Mouse (Mus musculus) megakaryocyte, adult 5-6 weeks (primary cell): Measurements from ENCODE around the gene Fhl5. TPM values are rescaled to one million over a fixed set of nuclear protein-coding genes. Genes with fewer than 3 reads are reported as not detected.
"Not testable (repeated sequence)": the region's sequence is repeated elsewhere in the genome, so short reads cannot be mapped to it uniquely, and the experiment has no call there.

Experiments
- ATAC-seq: 2 replicates; pipeline ENCODE4 v1.8.0; 2016; ENCODE audit warnings: mild to moderate bottlenecking, inconsistent platforms; ENCODE audit not compliant: poor library complexity, severe bottlenecking
- total RNA-seq, 2 experiments: library from RNA; stranded (forward) in 1 of 2; stranded (reverse) in 1 of 2; fragments of 153-499, 151-499 nt in 1 of 2; fragments of 221-1000, 200-1000 nt in 1 of 2; gene quantifications; 2 replicates each; pipeline versions ENCODE4 v1.2.3 to v1.2.4; 2015 to 2017

The Fhl5 gene
- not detected in 2 replicates for total RNA-seq (2015)
- total RNA-seq (2017): not detected in 2 replicates

DNA sequence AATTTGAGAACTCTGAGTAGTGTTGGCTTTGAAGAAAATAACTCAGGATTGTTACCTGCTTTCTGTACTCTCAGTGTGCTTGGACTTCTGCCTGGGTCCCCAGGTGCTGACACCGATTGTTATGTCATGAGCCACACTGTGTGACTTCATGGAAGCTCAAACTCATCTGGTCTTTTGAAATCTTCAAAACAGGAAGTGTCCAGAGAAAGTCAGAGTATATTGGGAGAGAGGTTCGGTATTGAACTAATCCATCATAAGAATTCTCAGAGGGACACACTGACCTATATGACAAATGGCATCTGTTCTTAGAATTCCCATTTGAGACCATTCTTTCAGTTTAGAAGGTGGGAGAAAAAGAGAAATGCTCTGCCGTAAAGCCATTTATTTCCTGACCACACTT is at the start of gene Fhl5:
Gene Fhl5 (minus strand): TSS at position 101 of the 400 bp plus-strand sequence.
- no peak for ATAC-seq

DNA sequence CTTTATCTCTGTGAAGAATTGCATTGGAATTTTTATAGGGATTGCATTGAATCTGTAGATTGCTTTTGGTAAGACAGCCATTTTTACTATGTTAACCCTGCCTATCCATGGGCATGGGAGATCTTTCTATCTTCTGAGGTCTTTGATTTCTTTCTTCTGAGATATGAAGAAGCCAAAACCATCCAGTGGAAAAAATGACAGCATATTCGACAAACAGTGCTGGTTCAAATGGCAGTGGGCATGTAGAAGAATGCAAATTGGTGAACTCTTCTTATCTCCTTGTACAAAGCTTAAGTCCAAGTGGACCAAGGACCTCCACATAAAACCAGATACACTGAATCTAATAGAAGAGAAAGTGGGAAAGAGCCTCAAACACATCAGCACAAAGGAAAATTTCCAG is 42.3 kb upstream of the Fhl5 start:
- not testable (repeated sequence) for ATAC-seq

DNA sequence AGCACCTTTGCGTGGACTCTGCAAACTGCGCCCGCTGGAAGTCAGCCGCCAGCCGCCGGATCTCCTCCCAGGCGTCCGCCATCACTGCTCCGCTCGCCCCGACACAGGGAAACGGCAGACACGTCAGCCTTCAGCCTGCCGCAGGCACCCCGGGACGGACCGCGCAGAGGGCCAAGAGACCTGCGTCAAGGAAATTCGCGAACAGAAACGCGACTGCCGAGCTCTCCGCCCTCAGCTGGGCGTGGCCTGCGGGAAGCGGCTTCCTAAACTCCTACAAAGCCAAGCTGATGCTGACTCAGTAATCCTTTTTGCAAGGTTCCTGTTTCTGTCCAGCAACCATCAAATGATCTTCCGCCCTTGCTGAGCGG is 39.0 kb upstream of the Fhl5 start, which contains the start of gene Ufl1:
Gene Ufl1 (minus strand): TSS at position 151 of the 368 bp plus-strand sequence.
- peak; percentile 97 for ATAC-seq

DNA sequence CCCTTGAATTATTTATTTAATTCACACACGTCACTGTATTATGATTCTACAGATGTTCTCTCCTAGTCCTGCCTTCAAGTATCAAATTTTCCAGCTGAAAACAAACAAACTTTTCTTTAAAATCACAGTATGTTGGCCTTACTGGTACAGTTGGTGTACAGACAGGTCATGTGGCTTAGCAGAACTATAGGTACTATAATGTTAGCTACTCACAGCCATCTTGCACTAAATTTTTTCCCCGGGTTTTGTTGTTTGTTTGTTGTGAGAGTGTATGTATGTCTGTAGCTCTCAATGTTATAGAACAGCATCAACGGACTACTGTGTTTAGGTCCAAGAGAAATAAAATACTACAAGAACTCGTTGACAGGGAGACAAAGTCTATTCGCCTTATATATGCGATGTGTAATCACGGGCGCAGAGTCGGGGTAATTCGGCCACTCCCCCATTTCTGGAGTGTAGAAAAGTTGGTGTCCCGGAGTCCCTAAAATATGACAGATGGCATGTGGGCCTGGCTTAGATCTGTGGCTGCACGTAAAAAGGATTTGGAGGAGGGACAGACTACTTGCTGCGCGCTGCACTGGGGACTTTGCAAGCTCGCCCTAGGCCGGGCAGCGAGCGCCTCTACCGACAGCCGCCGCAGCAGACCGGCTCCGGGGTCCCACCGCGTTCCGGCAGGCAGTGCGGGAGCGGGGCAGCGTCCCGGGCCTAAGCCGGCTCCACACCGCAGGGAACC is 38.4 kb upstream of the Fhl5 start:
- ATAC-seq: peak; percentile 67

DNA sequence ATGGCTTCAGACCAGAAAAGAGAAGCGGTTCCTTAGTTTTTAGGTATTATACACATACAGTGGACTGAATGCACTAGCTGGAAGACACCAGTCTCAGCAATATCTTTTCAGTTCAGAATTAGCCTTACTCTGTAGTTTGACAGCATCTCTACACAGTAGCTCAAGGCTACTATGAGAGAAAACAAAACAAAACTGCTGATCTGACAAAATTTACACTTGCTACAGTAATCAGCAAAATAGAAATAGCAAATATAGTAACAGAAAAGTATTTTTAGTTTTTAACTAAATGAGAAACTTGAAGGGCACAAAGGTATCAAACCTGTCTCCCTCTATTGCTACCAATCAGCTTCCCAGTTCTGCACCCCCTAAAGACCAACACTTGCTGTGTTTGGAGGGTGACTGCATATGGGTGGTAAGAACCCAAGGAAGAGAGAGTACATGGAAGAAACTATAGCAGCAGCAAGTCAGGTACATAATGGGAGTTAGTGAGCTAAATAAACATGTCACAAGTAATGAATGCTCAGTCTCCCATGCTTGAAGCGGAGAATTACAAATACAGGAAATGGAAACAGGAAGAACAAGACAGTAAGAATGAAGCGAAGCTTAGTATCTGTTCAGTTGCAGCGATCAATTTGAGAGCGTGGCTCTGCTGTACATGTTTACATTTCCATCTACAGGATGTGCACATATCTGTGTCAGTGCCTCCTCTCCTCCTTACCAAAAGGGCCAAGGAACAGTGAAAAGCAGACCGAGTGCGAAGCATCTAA is 30.4 kb upstream of the Fhl5 start:
- peak; percentile 68 for ATAC-seq

DNA sequence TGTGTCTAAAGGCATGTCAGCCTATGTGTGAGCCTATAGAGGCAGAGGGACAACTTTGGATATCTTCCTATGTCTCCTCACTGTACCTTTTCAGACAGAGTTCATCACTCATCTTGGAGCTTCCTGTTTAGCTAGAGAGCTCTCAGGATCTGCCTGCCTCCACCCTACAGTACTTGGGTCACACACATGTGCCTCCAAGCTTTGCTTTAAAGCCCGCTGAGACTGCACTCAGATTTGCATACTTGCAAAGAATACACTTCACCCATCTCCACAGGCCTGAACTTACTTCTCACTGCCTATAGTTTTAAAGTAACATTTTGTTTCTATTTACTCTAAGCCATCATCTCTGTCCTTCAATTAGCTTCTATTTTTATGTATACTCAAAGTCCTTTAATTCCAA is 29.2 kb upstream of the Fhl5 start:
- ATAC-seq: no peak

DNA sequence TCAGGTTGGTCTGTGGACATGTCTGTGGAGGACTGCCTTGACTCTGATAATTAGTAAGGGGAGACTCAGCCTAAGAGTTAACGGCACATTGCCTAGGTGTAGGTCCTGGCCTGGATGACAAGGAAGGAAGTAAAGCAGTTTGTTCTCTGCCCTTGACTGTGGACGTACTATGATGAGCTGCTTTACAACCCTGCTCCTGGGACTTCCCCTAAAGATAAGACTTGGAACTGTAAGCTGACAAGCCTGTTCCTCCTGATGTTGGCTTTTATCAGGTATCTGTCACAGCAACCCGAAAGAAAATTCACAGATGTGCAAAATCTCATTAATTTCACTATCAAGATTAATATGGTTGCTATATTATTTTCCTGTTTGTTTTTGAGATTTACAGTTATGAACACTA is 24.5 kb upstream of the Fhl5 start:
- ATAC-seq: no peak

DNA sequence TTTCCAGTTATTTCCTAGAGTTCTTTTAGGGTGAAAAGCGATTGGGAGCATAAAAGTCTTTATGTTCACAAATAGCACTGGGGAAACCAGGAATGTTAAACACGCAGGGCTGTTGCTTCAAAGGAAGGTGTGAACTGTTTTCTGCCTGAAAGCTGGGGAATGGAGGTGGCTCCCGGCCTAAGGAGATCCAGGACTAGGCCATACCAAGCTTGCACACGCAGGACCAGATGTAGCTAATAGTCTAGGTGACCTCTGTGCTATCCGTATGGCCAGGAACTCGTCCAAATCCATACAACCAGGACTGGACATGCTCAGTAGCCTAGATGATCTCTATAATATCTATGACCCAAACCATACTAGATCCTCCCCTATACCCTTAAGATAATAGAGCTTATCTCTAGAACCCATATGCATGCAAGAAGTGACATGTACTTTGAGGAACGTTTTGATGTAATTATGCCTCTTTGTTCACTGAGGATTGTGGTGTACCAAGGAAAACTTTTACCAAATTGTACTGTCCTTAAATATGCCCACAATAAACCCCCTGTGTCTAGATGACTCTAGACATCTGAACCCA is 15.2 kb upstream of the Fhl5 start:
- no peak for ATAC-seq

DNA sequence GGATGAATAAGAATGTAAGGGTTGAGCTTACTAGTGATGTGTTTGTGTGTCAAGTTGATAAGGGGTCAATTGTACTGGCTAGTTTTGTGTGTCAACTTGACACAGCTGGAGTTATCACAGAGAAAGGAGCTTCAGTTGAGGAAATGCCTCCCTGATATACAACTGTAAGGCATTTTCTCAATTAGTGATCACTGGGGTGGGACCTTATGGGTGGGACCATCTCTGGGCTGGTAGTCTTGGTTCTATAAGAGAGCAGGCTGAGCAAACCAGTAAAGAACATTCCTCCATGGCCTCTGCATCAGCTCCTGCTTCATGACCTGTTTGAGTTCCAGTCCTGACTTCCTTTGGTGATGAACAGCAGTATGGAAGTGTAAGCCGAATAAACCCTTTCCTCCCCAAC is 7.0 kb downstream of the Fhl5 start:
- not testable (repeated sequence) for ATAC-seq

DNA sequence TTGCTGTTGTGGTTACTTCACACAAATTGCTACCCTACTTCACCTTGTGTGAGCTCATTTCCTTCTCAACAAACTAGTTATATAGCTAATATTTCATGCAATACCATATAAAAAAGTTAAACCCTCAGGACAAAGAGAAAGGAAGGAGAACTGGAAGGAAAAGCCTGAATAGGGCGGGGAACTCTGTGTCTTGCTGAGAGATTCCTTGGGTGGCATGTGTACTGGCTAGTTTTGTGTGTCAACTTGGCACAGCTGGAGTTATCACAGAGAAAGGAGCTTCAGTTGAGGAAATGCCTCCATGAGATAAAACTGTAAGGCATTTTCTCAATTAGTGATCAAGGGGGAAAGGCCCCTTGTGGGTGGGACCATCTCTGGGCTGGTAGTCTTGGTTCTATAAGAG is 8.9 kb downstream of the Fhl5 start:
- not testable (repeated sequence) for ATAC-seq

DNA sequence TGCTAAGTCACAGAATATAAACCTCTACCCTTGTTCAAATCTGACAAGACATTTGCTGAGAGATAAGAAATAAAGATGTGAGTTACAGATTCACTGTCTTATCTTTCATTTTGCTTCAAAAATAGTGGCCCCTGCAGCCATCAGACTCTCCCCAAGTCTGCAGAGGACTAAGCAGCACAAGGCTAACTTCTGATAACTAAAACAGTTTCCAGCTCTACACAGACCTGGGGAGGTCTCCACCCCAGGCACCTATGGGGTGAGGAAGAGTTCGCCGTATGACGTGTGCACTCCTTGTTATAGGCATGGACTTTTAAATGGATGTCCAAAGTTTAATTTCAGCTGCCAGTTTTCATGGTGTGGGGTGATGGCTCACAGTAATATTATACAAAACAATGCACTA is 10.1 kb downstream of the Fhl5 start:
- ATAC-seq: no peak

DNA sequence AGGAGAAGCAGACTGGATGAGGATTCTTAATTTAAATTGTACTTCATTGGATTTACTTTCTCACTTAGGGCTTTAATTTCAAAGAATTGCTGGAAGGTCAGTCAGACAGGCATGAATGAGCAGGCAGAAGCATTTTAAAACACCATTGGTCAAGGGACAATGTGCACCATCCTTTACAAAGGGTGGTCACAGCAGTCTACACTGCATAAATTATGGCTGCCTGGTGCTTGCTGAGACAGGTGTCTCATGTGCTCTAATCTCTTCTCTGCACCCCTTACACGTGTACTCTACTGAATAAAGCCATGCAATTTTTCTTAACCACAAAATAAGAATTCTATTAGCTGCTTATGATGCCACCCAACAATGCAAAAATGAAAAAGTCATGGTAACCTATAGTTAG is 15.1 kb downstream of the Fhl5 start:
- no peak for ATAC-seq

DNA sequence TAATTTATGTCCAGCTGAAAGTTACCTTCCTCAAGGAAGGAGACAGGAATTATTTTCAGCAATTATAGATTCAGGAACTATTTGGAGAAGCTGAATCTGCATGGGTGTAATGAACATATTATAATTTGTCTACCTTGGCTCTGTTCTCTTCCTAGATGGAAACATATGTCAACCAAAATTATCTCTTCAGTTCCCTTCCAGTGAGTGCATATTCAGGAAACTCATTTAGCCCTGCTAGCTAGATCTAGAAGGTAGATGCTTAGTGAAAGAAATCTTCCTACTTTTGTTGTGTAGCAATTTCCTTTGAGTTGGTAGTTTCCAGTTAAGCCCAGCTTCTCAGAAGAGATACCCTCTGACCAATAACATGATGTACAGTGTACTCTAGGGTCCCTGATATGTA is 20.7 kb downstream of the Fhl5 start:
- no peak for ATAC-seq

DNA sequence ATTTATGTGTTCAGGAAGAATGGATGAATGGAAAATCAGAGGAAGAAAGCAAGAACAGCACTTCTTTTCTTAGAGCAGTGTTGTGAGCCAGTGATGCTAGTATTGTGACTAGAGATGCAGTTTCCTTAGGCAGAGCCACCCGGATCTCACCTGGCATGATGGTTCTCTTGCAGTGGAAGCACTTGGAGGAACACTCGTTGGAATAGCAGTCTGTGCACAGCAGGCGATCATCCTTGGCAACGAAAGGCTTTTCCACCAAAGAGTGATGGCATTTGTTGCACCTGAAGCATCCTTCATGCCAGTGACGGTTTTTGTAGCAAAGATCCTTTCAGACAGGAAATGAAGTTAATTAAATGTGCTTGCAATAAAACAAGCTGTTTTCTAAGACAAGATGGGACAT is 29.2 kb downstream of the Fhl5 start:
- no peak for ATAC-seq

DNA sequence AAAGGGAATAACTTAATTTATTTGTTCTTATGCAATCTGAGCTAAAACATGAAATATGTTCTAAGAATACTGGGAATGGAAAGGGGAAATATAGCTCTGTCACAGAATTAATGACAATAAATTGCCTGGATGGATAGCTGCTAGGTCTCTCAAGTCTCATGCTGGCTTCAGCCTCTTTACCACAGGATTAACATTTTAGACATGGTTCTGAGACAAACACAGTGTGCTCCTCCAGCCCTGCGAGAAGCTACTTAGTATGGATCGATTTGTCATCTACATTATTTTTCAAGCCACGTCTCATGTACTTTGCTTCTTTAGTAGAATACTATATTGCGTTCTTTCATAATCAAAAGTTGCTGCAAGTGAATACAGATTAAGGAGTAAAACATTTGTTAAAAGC is 36.5 kb downstream of the Fhl5 start:
- ATAC-seq: no peak

DNA sequence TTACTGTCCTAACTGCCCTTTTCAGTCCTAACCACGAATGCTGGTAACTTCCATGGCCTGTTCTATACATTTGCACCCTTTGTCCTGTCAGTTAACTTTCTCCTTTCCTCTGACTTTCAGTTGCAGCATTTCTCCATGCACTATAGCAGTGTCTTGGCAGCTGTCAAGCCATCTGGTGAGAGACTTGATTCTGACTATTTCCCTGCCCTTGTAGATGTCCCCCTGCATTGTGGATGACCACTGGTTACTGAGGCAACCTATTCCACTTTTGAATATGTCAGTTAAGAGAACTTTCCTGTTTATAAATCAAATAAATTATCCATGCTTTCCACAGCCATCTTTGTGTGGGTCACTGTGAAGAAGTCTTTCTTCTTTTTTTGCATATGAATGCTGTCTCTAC is 45.4 kb downstream of the Fhl5 start:
- ATAC-seq: no peak

DNA sequence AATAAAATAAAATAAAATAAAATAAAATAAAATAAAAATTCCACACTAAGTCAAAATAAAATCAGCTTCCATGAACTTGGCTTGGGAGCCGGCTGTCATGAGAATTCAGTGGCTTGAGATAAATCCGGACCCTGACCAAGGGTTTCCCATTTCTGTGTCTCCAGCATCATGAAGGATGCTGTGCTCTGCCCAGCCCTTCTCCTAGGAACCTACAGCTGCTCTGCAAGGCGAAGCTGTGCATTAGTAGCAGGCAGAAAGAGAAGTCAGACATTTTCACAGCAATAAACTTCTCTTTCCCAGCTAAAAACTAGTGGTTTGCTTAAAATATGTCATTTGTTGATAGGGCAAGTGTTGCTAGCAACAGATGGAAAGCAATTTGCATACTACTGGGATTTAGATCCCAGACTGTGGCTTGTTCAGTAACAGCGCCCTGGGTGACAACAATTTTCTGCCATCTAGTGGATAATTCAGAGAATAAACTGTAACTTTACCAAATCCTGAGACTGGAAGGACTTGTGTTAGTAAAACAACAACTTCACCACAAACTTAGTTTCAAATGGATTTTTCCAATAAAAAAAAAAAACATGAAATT is 63.0 kb downstream of the Fhl5 start:
- no peak for ATAC-seq
